Mouse (Mus musculus) kidney, adult 2 months (tissue): Measurements from ENCODE around the gene Yipf2.

ENCODE experiments used
- CTCF ChIP-seq: fragments of 200-500 bp; conservative IDR thresholded peaks from 2 replicates; pipeline ENCODE4 v1.5.1; 2011; ENCODE audit warnings: low read depth, mild to moderate bottlenecking, control low read depth, low read length, moderate library complexity, mixed read lengths; ENCODE audit not compliant: insufficient read depth, insufficient read length
- POLR2A ChIP-seq: fragments of 200-500 bp; IDR thresholded peaks from one replicate; pipeline ENCODE4 v1.6.1; 2011; ENCODE audit warnings: low read depth, low read length, control low read depth

DNA sequence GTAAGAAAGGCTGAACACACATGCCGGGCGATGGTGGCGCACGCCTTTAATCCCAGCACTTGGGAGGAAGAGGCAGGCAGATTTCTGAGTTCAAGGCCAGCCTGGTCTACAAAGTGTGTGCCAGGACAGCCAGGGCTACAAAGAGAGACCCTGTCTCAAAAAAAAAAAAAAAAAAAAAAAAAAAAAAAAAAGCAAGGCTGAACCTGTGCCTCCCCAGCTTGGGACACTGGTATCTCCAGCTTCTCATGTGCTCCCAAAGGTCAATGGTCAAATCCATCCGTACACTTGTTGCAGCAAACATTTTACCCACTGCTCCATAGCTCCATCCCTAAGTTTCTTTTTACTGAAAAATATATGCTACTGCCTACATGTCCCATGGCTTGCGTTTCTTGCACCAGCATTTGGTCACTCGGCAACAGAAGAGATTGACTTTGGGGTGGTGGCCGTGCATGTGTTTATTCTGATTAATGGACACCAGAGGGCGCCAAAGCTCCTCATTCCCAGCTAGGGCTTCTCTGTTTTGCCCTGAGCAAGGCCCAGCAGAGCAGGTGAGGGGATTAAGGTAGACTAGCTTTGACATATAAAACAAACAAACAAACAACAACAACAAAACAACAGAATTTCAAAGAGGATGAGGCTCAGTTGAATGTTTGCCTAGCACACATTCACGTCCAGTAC, 9.2 kb upstream of the Yipf2 start:
- peak; percentile 90 for TF ChIP-seq CTCF
- TF ChIP-seq POLR2A, result no peak
